Mouse (Mus musculus) neutrophil, adult 65 days (primary cell): ENCODE results near the gene Myh7b. TPM values are rescaled to one million over a fixed set of nuclear protein-coding genes. Genes with fewer than 3 reads are reported as not detected.

Experiments used
- total RNA-seq: library from RNA; stranded (reverse); gene quantifications from 2 replicates; pipeline ENCODE4 v1.2.4, GENCODE M21; 2023

The Myh7b gene
- total RNA-seq, result not detected in 2 replicates

GRCm38 (mm10) chr2:155610978-155611377, at the start of gene Myh7b:
TSS of gene Myh7b (plus strand) at chr2:155611212.

GRCm38 (mm10) chr2:155592137-155592853, 18.7 kb upstream of the Myh7b start, which contains the start of gene Gss:
TSS of gene Gss (minus strand) at chr2:155592810.

Other genes starting within 250 kb of the Myh7b start
- gene Trp53inp2, start 230.2 kb upstream of the Myh7b start, total RNA-seq, result 431 and 452 TPM in 2 replicates
- 43.7 and 45.9 TPM in 2 replicates for gene Ncoa6, start 137.3 kb upstream of the Myh7b start, total RNA-seq
- 4.9 and 5.4 TPM in 2 replicates for gene Acss2, start 93.3 kb upstream of the Myh7b start, total RNA-seq
- not detected in 2 replicates for gene Ggt7, start 93.0 kb upstream of the Myh7b start, total RNA-seq
- gene Gss, start 18.4 kb upstream of the Myh7b start, total RNA-seq, result 9.7 and 14.6 TPM in 2 replicates
- 116 and 139 TPM in 2 replicates for gene Trpc4ap, start 81.2 kb downstream of the Myh7b start, total RNA-seq
- gene Edem2, start 118.3 kb downstream of the Myh7b start, total RNA-seq, result 32.5 and 42.7 TPM in 2 replicates
- gene Gm17581, start 124.7 kb downstream of the Myh7b start, total RNA-seq, result not detected in 2 replicates
- gene Procr, start 139.9 kb downstream of the Myh7b start, total RNA-seq, result not detected in 2 replicates
- gene Mmp24, start 164.1 kb downstream of the Myh7b start, total RNA-seq, result not detected in 2 replicates
- gene BC029722, start 208.2 kb downstream of the Myh7b start, total RNA-seq, result 8.4 and 9.0 TPM in 2 replicates
- gene Eif6, start 215.7 kb downstream of the Myh7b start, total RNA-seq, result 71.4 and 79.8 TPM in 2 replicates
- not detected in 2 replicates for gene Fam83c, start 223.6 kb downstream of the Myh7b start, total RNA-seq